9 mouse cellular contexts compared by ENCODE assay signal in genomic region chr3:128546416-128547327, GRCm38 (mm10).
DNase-seq lines count a peak whose midpoint lies in the region; ATAC-seq lines count a peak whose summit lies in the region.
"Had no signal": no experiment of that assay in that cellular context is flagged by ENCODE, and none has a peak within 500 bp of the region (broad histone marks: within the 10 kb centered on the region; RNA-seq: fewer than 3 reads in every experiment).

No protein-coding gene starts in this region.

- H3K4me3 ChIP-seq in midbrain, embryonic 11.5 days (ENCODE audit: low read depth, low read length) = no peak overlapping the region
- no peak overlapping the region for H3K4me3 ChIP-seq in stomach, embryonic 14.5 days (ENCODE audit: low read depth, low read length)
- H3K4me3 ChIP-seq: stomach, embryonic 15.5 days had no signal

- 72% methylated on average over 9 of the region's 9 CpGs for WGBS in midbrain, embryonic 11.5 days
- WGBS in stomach, embryonic 14.5 days = 48% methylated on average over 9 of the region's 9 CpGs

- H3K36me3 ChIP-seq in midbrain, embryonic 11.5 days (ENCODE audit: control insufficient read depth, insufficient read depth, low read length) = no peaks in the 10 kb centered on the region
- no peaks in the 10 kb centered on the region for H3K36me3 ChIP-seq in stomach, embryonic 14.5 days (ENCODE audit: control insufficient read depth, insufficient read depth, low read length)
- H3K36me3 ChIP-seq: stomach, embryonic 15.5 days had no signal

- no peaks in the 10 kb centered on the region for H3K4me1 ChIP-seq in midbrain, embryonic 11.5 days (ENCODE audit: control insufficient read depth, insufficient read depth, low read length)
- H3K4me1 ChIP-seq in stomach, embryonic 14.5 days (ENCODE audit: control insufficient read depth, insufficient read depth, low read length) = 0 out of 2 replicates have a peak, but pooled peaks cover 5% of the 10 kb centered on the region
- H3K4me1 ChIP-seq: stomach, embryonic 15.5 days had no signal

- no peak overlapping the region for H3K9ac ChIP-seq in midbrain, embryonic 11.5 days (ENCODE audit: low read length)
- H3K9ac ChIP-seq in stomach, embryonic 14.5 days (replicated peaks; ENCODE audit: low read depth, low read length) = no peak overlapping the region
- H3K9ac ChIP-seq: stomach, embryonic 15.5 days had no signal

- no peaks in the 10 kb centered on the region for H3K27me3 ChIP-seq in midbrain, embryonic 11.5 days (ENCODE audit: control insufficient read depth, insufficient read depth, low read length)
- no peaks in the 10 kb centered on the region for H3K27me3 ChIP-seq in stomach, embryonic 14.5 days (ENCODE audit: control insufficient read depth, insufficient read depth, low read length)
- H3K27me3 ChIP-seq: stomach, embryonic 15.5 days had no signal

- H3K9me3 ChIP-seq in midbrain, embryonic 11.5 days (ENCODE audit: control insufficient read depth, low read length) = no peaks in the 10 kb centered on the region
- no peaks in the 10 kb centered on the region for H3K9me3 ChIP-seq in stomach, embryonic 14.5 days (ENCODE audit: control insufficient read depth, low read depth, low read length)
- H3K9me3 ChIP-seq: stomach, embryonic 15.5 days had no signal

- intact Hi-C loops in gastrocnemius, postnatal 14 days (cut with DNase I; ENCODE audit: low total_unique reads) = no loop called here

- H3K4me2 ChIP-seq in midbrain, embryonic 11.5 days = no peak overlapping the region
- no peak overlapping the region for H3K4me2 ChIP-seq in stomach, embryonic 14.5 days (replicated peaks; ENCODE audit: low read depth, low read length)
- H3K4me2 ChIP-seq: stomach, embryonic 15.5 days had no signal

- DNase-seq in kidney, postnatal 4 days = peak; percentile 46 to 58
- DNase-seq in kidney, adult 8-10 months = no peak
- peak; percentile 33 to 65 for DNase-seq in cerebellum, postnatal 25 days
- DNase-seq in gastrocnemius, postnatal 14 days = peak; percentile 66
- DNase-seq in layer of hippocampus, adult 9-10 months (ENCODE audit: low spot score) = peak; percentile 63
- no peak for DNase-seq in midbrain, embryonic 11.5 days (ENCODE audit: low spot score, missing footprints)

- no peak overlapping the region for H3K27ac ChIP-seq in midbrain, embryonic 11.5 days (ENCODE audit: low read depth, low read length)
- H3K27ac ChIP-seq in stomach, embryonic 14.5 days (ENCODE audit: low read length) = no peak overlapping the region
- H3K27ac ChIP-seq: stomach, embryonic 15.5 days had no signal

- ATAC-seq in midbrain, embryonic 11.5 days (ENCODE audit: low FRiP score) = peak; percentile 76
- ATAC-seq in stomach, embryonic 14.5 days (ENCODE audit: insufficient number of reproducible peaks, insufficient read depth, low FRiP score, low read depth) = peak; percentile 74; the same call in 1 of the 2 replicates
- ATAC-seq in megakaryocyte, adult 5-6 weeks (ENCODE audit: poor library complexity, severe bottlenecking) = no peak

Comparison
In these comparisons a context has a peak if more than half of its experiments do, and no peak if none do; other contexts are left out.
1. DNase-seq: peak in kidney, postnatal 4 days (2 of 2), cerebellum, postnatal 25 days (2 of 2), gastrocnemius, postnatal 14 days (single experiment) and layer of hippocampus, adult 9-10 months (single experiment); none in kidney, adult 8-10 months (0 of 2) and midbrain, embryonic 11.5 days (single experiment).